Mouse (Mus musculus) megakaryocyte, adult 5-6 weeks (primary cell): ENCODE results near the gene Khdc1a. TPM values are rescaled to one million over a fixed set of nuclear protein-coding genes. Genes with fewer than 3 reads are reported as not detected.
"Not testable (repeated sequence)": the region's sequence is repeated elsewhere in the genome, so short reads cannot be mapped to it uniquely, and the experiment has no call there.

Experiments used
- ATAC-seq: 2 replicates; pipeline ENCODE4 v1.8.0; 2016; ENCODE audit warnings: mild to moderate bottlenecking, inconsistent platforms; ENCODE audit not compliant: poor library complexity, severe bottlenecking
- total RNA-seq, 2 experiments: library from RNA; stranded (forward) in 1 of 2; stranded (reverse) in 1 of 2; fragments of 153-499, 151-499 nt in 1 of 2; fragments of 221-1000, 200-1000 nt in 1 of 2; gene quantifications; 2 replicates each; pipeline versions ENCODE4 v1.2.3 to v1.2.4; 2015 to 2017

Gene Khdc1a
- total RNA-seq (2015) (0.16 and 0.27 TPM in 2 replicates), total RNA-seq (2017) (0.04 and 0.81 TPM in 2 replicates)

- ATAC-seq: no peak
These were observed at the start of gene Khdc1a for GRCm38 (mm10) chr1:21349341-21349740. TSS of gene Khdc1a (plus strand) at chr1:21349641.

DNA sequence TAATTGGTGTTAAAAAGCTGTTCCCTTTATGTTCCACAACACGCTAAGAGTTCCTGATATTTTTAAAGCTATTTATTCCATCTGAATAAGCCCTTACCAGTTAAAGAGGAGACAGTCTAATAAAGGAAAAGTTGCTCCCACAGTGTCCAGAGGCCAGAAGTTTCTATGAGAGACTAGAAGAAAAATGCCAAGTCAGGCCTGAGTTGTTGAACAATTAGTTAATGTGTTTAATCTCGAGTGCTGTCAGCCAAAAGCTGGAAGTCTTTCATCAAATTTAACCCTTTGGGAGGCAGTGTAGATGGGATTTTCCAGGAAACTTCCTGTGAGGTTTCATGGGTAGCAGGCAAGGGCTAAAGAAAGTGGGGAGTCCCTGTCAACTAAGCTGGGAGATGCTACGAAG, 49.6 kb upstream of the Khdc1a start:
- ATAC-seq: no peak

- ATAC-seq: no peak
These were observed 47.8 kb upstream of the Khdc1a start for GRCm38 (mm10) chr1:21301686-21302085.

DNA sequence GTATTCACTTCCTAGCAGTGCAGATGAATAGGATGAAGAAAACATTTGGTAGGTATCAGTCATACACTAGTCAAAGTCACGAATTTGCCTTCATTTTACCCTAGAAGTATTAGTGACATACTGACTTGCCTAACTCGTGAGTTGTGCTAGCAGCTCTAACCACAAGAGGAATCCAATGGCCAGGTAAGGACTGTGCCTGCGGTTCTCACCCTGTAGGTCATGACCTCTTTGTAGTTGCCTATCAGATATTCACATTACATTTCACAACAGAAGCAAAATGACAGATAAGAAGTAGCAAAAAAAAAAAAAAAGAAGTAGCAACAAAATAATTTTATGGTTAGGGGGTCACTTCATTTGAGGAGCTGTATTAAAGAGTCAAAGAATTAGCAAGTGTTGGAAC, 45.3 kb upstream of the Khdc1a start:
- peak; percentile 70 for ATAC-seq

DNA sequence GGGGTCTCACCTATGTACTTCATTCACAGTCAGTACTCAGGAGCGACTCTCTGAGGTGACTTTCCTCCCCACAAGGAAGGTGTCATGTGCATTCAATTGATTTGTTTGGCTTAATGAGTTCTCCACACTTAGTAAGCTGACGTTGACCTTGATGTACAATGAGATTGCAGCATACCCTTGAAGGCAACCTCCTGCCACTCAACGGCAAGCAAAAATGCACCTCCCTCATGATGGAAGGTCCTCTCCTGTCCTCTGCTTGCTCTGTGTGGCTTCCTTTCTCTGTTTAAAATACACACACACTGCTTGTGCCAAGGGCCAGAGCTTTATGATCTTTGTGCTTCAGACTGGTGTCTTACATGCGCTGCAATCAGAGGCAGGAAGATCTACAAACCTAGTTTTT, 44.8 kb upstream of the Khdc1a start:
- ATAC-seq: 0 out of 2 replicates have a peak, but pooled peaks have one; percentile 33

- no peak for ATAC-seq
These were observed 44.0 kb upstream of the Khdc1a start for GRCm38 (mm10) chr1:21305443-21305842.

- no peak for ATAC-seq
These were observed 35.1 kb upstream of the Khdc1a start for GRCm38 (mm10) chr1:21314336-21314735.

DNA sequence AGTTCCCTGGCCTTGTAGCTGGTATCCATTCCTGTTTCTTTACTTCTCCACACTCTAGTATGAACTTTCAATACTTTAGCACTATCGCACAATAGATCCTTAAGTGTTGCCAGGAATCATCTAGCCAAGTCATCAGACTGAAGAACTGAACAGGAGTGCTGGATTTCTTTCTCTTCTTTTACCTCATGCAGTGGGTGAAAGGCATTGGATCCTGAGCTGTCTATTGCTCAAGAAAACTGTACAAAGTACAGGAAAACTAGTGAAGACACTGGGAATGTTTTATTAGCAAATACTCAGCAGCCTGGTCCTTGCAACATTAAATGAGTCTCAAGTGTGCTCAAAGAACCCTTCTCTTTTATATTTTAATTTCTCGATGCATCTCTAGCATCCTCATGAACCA, 33.7 kb upstream of the Khdc1a start:
- ATAC-seq: no peak

GRCm38 (mm10) chr1:21316305-21316704, 33.1 kb upstream of the Khdc1a start:
- ATAC-seq: no peak

GRCm38 (mm10) chr1:21318202-21318601, 31.2 kb upstream of the Khdc1a start:
- no peak for ATAC-seq

GRCm38 (mm10) chr1:21320271-21320670, 29.2 kb upstream of the Khdc1a start:
- not testable (repeated sequence) for ATAC-seq

- no peak for ATAC-seq
These were observed 27.8 kb upstream of the Khdc1a start for GRCm38 (mm10) chr1:21321656-21322055.

- no peak for ATAC-seq
These were observed 25.4 kb upstream of the Khdc1a start for GRCm38 (mm10) chr1:21323996-21324574.

- no peak for ATAC-seq
These were observed 24.8 kb upstream of the Khdc1a start for GRCm38 (mm10) chr1:21324633-21325032.

DNA sequence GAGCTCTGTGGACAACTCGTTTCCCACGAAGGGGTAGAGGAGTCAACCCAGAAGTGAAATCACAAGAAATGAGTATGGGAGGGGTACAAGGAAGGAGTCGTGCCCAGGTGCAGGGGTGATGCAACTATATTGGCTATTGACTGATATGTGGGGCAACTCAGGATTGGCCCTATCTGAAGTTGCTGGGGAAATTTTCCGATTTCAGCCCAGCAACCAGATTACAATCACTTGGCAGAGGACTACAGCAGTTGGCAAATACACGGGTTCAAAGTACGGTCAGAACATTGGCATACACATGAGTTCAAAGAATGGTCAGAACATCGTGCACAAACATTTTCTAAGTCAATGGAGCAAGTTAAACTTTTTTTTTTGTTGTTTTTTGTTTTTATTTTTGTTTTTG, 22.7 kb upstream of the Khdc1a start:
- no peak for ATAC-seq

DNA sequence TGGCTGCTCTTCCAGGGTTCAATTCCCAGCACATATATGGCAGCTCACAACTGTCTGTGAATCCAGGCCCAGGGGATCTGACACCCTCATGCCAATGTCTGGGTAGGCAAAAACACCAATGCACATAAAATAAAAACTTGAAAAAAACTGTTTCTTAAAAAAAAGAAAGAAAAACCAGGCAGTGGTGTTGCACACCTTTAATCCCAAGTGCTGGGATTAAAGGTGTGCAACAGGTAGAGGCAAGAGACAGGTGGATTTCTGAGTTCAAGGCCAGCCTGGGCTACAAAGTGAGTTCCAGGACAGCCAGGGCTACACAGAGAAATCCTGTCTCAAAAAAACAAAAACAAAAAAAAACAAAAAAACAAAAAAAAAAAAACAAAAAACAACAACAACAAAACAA, 18.3 kb upstream of the Khdc1a start:
- ATAC-seq: not testable (repeated sequence)

DNA sequence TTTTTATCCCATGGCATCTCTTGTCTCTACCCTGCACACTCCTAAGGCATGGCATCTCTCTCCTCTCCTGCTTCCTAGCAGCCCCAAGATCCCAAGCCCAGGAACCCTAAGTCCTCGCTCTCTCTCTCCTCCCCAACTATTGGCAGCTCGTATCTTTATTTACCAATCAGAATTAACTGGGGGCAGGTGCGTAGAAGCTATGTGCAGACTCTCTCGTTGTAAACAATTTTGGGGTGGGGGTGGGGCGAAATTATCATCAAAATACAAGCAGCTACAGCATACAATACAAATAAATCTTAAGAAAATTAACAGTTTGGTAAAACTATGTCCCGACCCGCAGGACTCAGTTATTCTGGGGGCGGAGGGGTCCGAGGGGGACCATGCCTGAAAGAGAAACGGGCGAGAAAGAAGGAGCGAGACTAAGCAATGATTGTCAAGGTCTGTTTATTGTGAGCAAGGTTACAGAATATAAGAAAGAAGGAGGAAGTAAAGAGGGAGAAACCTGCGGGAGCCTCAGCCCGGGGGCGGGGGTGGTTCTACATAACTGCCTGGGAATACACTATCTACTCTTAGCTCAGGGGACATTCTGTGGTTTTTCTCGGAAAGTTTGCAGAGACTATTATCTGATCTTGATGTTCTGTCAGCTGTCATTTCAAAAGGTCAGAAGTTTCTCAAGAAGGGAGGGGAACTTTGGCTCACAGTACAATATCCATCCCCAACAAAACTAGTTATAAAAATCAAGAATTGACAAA, 16.0 kb upstream of the Khdc1a start:
- peak; percentile 63 for ATAC-seq

- 0 out of 2 replicates have a peak, but pooled peaks have one; percentile 35 for ATAC-seq
These were observed 13.6 kb upstream of the Khdc1a start for GRCm38 (mm10) chr1:21335836-21336235.

DNA sequence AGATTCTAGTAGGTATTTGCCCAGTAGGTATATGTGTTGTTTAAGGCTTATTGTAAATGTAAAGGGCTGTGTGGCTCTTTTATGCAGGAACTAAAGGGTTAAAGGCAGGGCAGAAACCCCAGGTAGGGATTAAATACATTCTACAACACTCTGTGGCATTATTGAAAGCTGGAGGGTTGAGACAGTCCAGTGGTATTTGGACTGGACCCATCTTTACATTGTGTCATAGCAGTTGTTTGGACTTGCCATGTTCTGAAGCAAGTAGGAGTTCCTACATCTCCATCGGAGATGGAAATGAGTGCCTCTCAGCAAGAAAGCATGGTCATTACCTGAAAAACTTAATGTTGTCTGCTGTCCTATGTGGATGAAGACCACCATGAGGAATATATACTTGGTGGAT, 8.7 kb upstream of the Khdc1a start:
- ATAC-seq: no peak

DNA sequence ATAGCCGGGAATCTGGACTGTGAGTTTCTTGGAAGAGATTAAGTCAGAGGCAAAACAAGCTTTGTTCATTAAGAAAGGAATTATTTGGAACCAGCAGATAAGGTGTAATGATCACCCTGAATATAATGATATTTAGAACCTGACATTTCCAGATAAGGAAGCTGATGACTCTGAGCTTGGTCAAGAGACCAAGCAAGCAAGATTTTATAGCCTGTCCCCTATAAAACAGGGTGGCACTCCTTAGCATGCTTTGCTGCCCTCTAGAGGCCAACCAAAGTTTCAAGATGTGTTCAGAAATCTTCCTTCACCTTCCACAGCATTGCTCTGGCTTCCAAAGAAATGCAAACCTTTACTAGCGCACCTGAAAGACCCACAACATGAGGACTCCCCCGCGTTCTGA, 5.2 kb upstream of the Khdc1a start:
- ATAC-seq: peak; percentile 60

GRCm38 (mm10) chr1:21344752-21345151, 4.7 kb upstream of the Khdc1a start:
- ATAC-seq: not testable (repeated sequence)

DNA sequence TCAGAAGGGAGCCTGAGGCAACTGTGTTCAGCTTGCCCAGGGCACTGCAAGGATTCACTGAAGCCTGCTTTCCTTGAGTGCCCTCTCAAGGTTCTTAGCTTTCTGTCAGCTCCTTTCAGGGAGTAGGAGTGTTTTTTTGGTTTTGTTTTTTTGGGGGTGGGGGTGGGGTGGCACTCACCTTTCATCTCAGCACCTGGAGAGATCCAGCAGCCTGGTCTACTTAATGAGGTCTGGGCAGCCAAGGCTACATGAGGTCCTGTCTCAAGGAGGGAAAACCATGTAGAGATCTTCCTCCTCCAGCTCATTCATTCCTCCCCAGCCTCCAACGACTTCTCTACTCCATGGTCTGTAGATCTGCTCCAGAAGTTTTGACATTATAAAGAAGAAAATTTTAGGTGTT, 18.6 kb downstream of the Khdc1a start, which contains the start of gene Khdc1c:
Gene Khdc1c (plus strand): TSS at position 301 of the 400 bp plus-strand sequence.
- not testable (repeated sequence) for ATAC-seq
